Mouse (Mus musculus): Measurements from ENCODE around the gene 4932438H23Rik. TPM values are rescaled to one million over a fixed set of nuclear protein-coding genes. Genes with fewer than 3 reads are reported as not detected.
A peak's percentile ranks its signal among the peaks of the same experiment; 100 is the strongest.

The 4932438H23Rik gene
- polyA plus RNA-seq, 1 experiment: 0.01 TPM

DNA sequence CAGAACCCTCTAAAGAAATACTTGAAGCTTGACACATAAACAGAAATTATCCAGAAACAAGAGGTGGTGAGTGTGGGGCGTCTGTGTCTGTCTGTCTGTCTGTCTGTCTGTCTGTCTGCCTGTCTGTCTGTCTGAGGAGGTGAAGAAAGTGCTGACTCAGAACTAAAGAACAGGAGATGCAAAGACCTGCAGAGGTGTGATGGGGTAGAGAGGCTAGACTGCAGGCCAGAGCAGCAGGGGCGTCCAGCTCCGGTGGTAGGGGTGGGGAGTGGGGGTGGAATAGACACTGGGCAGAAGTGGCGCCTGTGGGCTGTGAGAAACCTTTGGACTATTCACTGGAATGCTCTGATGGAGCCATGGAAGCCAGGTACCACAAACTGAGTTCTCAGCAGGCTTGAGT, 21.1 kb upstream of the 4932438H23Rik start:
- Histone ChIP-seq H3K36me3 (ENCODE audit: control insufficient read depth, insufficient read depth) (no peaks in the 10 kb centered on the region), H3ac (ENCODE audit: control insufficient read depth, insufficient read length) (no peak overlapping the region), H3K4me3 (no peak overlapping the region), H3K27me3 (ENCODE audit: control insufficient read depth, insufficient read depth, insufficient read length) (peaks cover 14% of the 10 kb centered on the region), H3K79me2 (ENCODE audit: control insufficient read depth, insufficient read depth) (no peaks in the 10 kb centered on the region), H3K4me2 (ENCODE audit: low read depth) (no peak overlapping the region)
- TF ChIP-seq MAX (IDR thresholded peaks at IDR 0.05; ENCODE audit: low read depth): no peak

DNA sequence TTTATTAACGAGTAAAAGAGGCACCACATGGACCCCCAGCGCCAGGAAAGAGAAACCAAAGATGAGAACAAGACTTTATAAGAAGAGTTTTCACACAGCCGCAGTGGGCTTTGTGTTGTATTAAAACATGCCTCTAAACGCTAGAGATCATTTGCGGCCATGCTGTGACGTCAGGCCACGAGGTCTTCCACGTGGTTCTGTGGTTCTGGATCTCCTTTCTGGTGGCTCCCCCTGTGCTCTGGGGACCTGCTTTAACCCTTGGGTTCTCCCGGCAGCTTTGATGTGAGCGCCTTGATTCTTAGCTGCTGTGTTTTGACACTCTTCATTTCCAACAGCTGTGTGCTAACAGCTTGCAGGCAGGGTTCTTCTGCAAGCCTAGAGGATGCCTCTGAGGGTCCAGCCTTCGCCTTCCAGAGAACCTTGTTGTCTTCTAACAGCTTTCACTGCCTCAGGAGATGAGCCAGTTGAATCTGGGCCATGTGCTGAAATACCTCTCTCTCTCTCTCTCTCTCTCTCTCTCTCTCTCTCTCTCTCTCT, 16.1 kb upstream of the 4932438H23Rik start:
- no peaks in the 10 kb centered on the region for H3K36me3 ChIP-seq (ENCODE audit: control insufficient read depth, insufficient read depth)
- TF ChIP-seq USF1 (IDR thresholded peaks at IDR 0.05; ENCODE audit: low read depth) (no peak), CEBPB (IDR thresholded peaks at IDR 0.05; ENCODE audit: insufficient read depth, poor library complexity, severe bottlenecking) (no peak), MYOG (IDR thresholded peaks at IDR 0.05; ENCODE audit: control insufficient read depth in 1 of 3, insufficient read depth in 1 of 3, insufficient read length in 2 of 3, low read depth in 2 of 3) (no peak), POLR2AphosphoS2 (IDR thresholded peaks at IDR 0.05; ENCODE audit: insufficient read length, low read depth) (no peak), E2F4 (IDR thresholded peaks at IDR 0.05; ENCODE audit: insufficient read depth) (no peak), REST (IDR thresholded peaks at IDR 0.05; ENCODE audit: insufficient read depth, insufficient read length) (no peak), SRF (IDR thresholded peaks at IDR 0.05; ENCODE audit: control insufficient read depth, insufficient read length, low read depth) (no peak), POLR2A (IDR thresholded peaks at IDR 0.05; ENCODE audit: insufficient read length, low read depth) (no peak), TCF3 (IDR thresholded peaks at IDR 0.05; ENCODE audit: insufficient read length, low read depth) (no peak), MAX (IDR thresholded peaks at IDR 0.05; ENCODE audit: low read depth) (no peak), MYOD1 (IDR thresholded peaks at IDR 0.05; ENCODE audit: control insufficient read depth in 1 of 3, insufficient read length in 2 of 3, low read depth in 2 of 3) (no peak), TCF12 (IDR thresholded peaks at IDR 0.05; ENCODE audit: insufficient read depth, poor library complexity, severe bottlenecking) (no peak)
- peak overlapping the region; percentile 12 for H3K4me2 ChIP-seq (ENCODE audit: low read depth)
- H3K4me3 ChIP-seq: no peak overlapping the region
- no peaks in the 10 kb centered on the region for H3K79me2 ChIP-seq (ENCODE audit: control insufficient read depth, insufficient read depth)
- peaks cover 8% of the 10 kb centered on the region for H3K27me3 ChIP-seq (ENCODE audit: control insufficient read depth, insufficient read depth, insufficient read length)
- H3ac ChIP-seq (ENCODE audit: control insufficient read depth, insufficient read length): no peak overlapping the region

DNA sequence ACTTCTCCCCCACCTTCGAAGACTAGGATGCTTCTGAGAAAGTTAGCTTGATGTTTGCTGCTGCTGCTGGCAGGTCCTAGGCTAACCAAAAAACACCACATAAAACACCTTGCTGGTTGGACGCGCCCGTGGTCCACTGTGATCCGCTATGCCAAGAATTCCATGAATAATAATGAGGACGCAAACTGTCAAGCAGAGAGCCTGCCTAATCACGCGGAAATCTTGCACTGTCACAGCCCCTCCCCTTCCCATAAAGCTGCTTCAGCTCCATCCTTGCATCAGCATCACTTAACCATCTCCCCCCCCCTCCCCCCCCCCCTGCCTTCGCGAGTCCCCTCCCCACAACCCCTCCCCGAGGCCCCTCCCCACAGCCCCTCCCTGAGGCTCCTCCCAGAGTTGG, 12.7 kb upstream of the 4932438H23Rik start:
- Histone ChIP-seq H3K27me3 (ENCODE audit: control insufficient read depth, insufficient read depth, insufficient read length) (peaks cover 14% of the 10 kb centered on the region), H3K4me3 (no peak overlapping the region), H3K36me3 (ENCODE audit: control insufficient read depth, insufficient read depth) (no peaks in the 10 kb centered on the region), H3K4me2 (ENCODE audit: low read depth) (no peak overlapping the region), H3K79me2 (ENCODE audit: control insufficient read depth, insufficient read depth) (no peaks in the 10 kb centered on the region), H3ac (ENCODE audit: control insufficient read depth, insufficient read length) (no peak overlapping the region)
- TF ChIP-seq TCF12 (IDR thresholded peaks at IDR 0.05; ENCODE audit: insufficient read depth, poor library complexity, severe bottlenecking) (no peak), USF1 (IDR thresholded peaks at IDR 0.05; ENCODE audit: low read depth) (no peak), SRF (IDR thresholded peaks at IDR 0.05; ENCODE audit: control insufficient read depth, insufficient read length, low read depth) (no peak), POLR2A (IDR thresholded peaks at IDR 0.05; ENCODE audit: insufficient read length, low read depth) (no peak), TCF3 (IDR thresholded peaks at IDR 0.05; ENCODE audit: insufficient read length, low read depth) (no peak), CEBPB (IDR thresholded peaks at IDR 0.05; ENCODE audit: insufficient read depth, poor library complexity, severe bottlenecking) (no peak), MYOG (IDR thresholded peaks at IDR 0.05; ENCODE audit: control insufficient read depth in 1 of 3, insufficient read depth in 1 of 3, insufficient read length in 2 of 3, low read depth in 2 of 3) (no peak), REST (IDR thresholded peaks at IDR 0.05; ENCODE audit: insufficient read depth, insufficient read length) (no peak), E2F4 (IDR thresholded peaks at IDR 0.05; ENCODE audit: insufficient read depth) (no peak), MAX (IDR thresholded peaks at IDR 0.05; ENCODE audit: low read depth) (no peak), MYOD1 (IDR thresholded peaks at IDR 0.05; ENCODE audit: control insufficient read depth in 1 of 3, insufficient read length in 2 of 3, low read depth in 2 of 3) (no peak), POLR2AphosphoS2 (IDR thresholded peaks at IDR 0.05; ENCODE audit: insufficient read length, low read depth) (no peak)

DNA sequence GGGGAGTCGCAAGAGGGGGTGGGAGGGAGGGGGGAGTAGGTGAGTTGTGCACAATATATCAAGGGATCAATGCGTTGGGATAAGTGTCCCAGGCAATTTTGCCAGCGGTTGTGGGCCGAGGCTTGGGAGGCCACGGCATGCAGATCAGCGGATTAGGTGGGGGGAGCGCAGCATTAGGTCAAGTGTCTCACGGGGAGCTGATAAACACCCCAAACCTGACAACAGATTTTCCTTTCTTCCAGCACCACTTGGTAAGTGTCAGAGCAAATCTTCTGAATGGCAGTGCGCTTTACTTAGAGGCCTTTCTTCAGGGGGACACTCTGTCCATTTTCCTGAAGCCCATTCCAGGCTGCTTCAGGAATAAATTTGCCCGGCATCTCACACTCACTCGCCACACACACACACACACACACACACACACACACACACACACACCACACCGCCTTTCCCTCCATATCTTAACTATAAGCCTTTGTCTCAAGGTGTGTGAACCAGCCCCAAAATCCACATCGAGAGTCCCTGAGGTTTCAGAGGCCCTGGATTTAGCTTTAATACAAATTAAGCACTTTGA, 10.6 kb upstream of the 4932438H23Rik start:
- TF ChIP-seq E2F4 (IDR thresholded peaks at IDR 0.05; ENCODE audit: insufficient read depth): no peak
- TF ChIP-seq SRF (IDR thresholded peaks at IDR 0.05; ENCODE audit: control insufficient read depth, insufficient read length, low read depth): no peak
- TF ChIP-seq REST (IDR thresholded peaks at IDR 0.05; ENCODE audit: insufficient read depth, insufficient read length): no peak
- no peak for TF ChIP-seq POLR2A (IDR thresholded peaks at IDR 0.05; ENCODE audit: insufficient read length, low read depth)
- no peak for TF ChIP-seq MYOD1 (IDR thresholded peaks at IDR 0.05; ENCODE audit: control insufficient read depth in 1 of 3, insufficient read length in 2 of 3, low read depth in 2 of 3)
- TF ChIP-seq TCF3 (IDR thresholded peaks at IDR 0.05; ENCODE audit: insufficient read length, low read depth): no peak
- TF ChIP-seq MAX (IDR thresholded peaks at IDR 0.05; ENCODE audit: low read depth): no peak
- no peak for TF ChIP-seq TCF12 (IDR thresholded peaks at IDR 0.05; ENCODE audit: insufficient read depth, poor library complexity, severe bottlenecking)
- no peak overlapping the region for H3ac ChIP-seq (ENCODE audit: control insufficient read depth, insufficient read length)
- H3K79me2 ChIP-seq (ENCODE audit: control insufficient read depth, insufficient read depth): no peaks in the 10 kb centered on the region
- H3K4me2 ChIP-seq (ENCODE audit: low read depth): no peak overlapping the region
- H3K4me3 ChIP-seq: no peak overlapping the region
- no peaks in the 10 kb centered on the region for H3K36me3 ChIP-seq (ENCODE audit: control insufficient read depth, insufficient read depth)
- peaks cover 15% of the 10 kb centered on the region for H3K27me3 ChIP-seq (ENCODE audit: control insufficient read depth, insufficient read depth, insufficient read length)

- no peak for TF ChIP-seq MYOD1 (IDR thresholded peaks at IDR 0.05; ENCODE audit: control insufficient read depth in 1 of 3, insufficient read length in 2 of 3, low read depth in 2 of 3)
- no peak for TF ChIP-seq POLR2A (IDR thresholded peaks at IDR 0.05; ENCODE audit: insufficient read length, low read depth)
- TF ChIP-seq POLR2AphosphoS2 (IDR thresholded peaks at IDR 0.05; ENCODE audit: insufficient read length, low read depth): no peak
- no peak for TF ChIP-seq TCF12 (IDR thresholded peaks at IDR 0.05; ENCODE audit: insufficient read depth, poor library complexity, severe bottlenecking)
- TF ChIP-seq E2F4 (IDR thresholded peaks at IDR 0.05; ENCODE audit: insufficient read depth): no peak
- no peak for TF ChIP-seq REST (IDR thresholded peaks at IDR 0.05; ENCODE audit: insufficient read depth, insufficient read length)
- no peak for TF ChIP-seq USF1 (IDR thresholded peaks at IDR 0.05; ENCODE audit: low read depth)
- TF ChIP-seq TCF3 (IDR thresholded peaks at IDR 0.05; ENCODE audit: insufficient read length, low read depth): no peak
- TF ChIP-seq MAX (IDR thresholded peaks at IDR 0.05; ENCODE audit: low read depth): no peak
- TF ChIP-seq SRF (IDR thresholded peaks at IDR 0.05; ENCODE audit: control insufficient read depth, insufficient read length, low read depth): no peak
- no peak for TF ChIP-seq MYOG (IDR thresholded peaks at IDR 0.05; ENCODE audit: control insufficient read depth in 1 of 3, insufficient read depth in 1 of 3, insufficient read length in 2 of 3, low read depth in 2 of 3)
- no peak for TF ChIP-seq CEBPB (IDR thresholded peaks at IDR 0.05; ENCODE audit: insufficient read depth, poor library complexity, severe bottlenecking)
- H3K4me2 ChIP-seq (ENCODE audit: low read depth): no peak overlapping the region
- no peak overlapping the region for H3ac ChIP-seq (ENCODE audit: control insufficient read depth, insufficient read length)
- peaks cover 18% of the 10 kb centered on the region for H3K27me3 ChIP-seq (ENCODE audit: control insufficient read depth, insufficient read depth, insufficient read length)
- H3K4me3 ChIP-seq: no peak overlapping the region
- H3K36me3 ChIP-seq (ENCODE audit: control insufficient read depth, insufficient read depth): no peaks in the 10 kb centered on the region
- H3K79me2 ChIP-seq (ENCODE audit: control insufficient read depth, insufficient read depth): no peaks in the 10 kb centered on the region
Measured at GRCm38 (mm10) chr16:91104821-91105480, 10.0 kb upstream of the 4932438H23Rik start.

Data from myocyte (in vitro differentiated cells).